Mouse (Mus musculus) lung, adult 2 months (tissue): ENCODE results near the gene Vsig2.
A peak's percentile ranks its signal among the peaks of the same experiment; 100 is the strongest.

ENCODE experiments used
- CTCF ChIP-seq: fragments of 200-500 bp; IDR thresholded peaks from 2 replicates; pipeline ENCODE4 v1.5.1; 2011; ENCODE audit warnings: mild to moderate bottlenecking, low read length, control low read depth; ENCODE audit not compliant: insufficient read depth
- POLR2A ChIP-seq: fragments of 200-500 bp; IDR thresholded peaks from 2 replicates; pipeline ENCODE4 v1.6.1; 2011; ENCODE audit warnings: low read depth, mild to moderate bottlenecking, control low read depth, low read length, borderline replicate concordance; ENCODE audit errors: extremely low read depth

DNA sequence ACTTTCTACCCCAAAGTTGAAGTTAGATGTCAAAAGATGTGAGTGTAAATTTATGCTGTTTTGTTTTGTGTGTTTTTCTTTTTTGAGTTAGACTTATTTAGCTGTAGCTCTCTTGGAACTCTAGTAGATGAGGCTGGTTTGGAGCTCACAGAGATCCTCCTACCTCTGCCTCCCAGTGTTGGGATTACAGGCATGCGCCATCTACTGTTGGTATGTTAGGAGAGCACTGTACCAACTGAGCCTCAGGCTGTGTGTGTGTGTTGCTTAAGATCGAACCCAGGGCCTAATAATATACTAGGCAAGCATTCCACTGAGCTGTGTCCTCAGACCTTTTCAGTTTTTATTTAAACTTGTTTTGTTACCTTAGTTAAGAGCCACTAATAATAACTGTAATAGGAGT is 27.0 kb upstream of the Vsig2 start:
- TF ChIP-seq CTCF (peak; percentile 39), POLR2A (no peak)
